Mouse (Mus musculus) lung, postnatal 0 days (tissue): ENCODE data around the gene Pcp2. TPM values are rescaled to one million over a fixed set of nuclear protein-coding genes. Genes with fewer than 3 reads are reported as not detected.

Experiments
- ATAC-seq: fragments of 200-750 bp; cut with Nextera tagmentation; 2 replicates; pipeline ENCODE4 v1.8.0; 2017; ENCODE audit warnings: moderate library complexity
- DNase-seq: peaks from one replicate; pipeline ENCODE4 v3.0.0-alpha.2; 2016; ENCODE audit warnings: low spot score
- H3K27ac ChIP-seq: fragments of 300-500 bp; sonication (generic); 2 replicates; pipeline ENCODE4 v1.5.1; 2014; ENCODE audit warnings: antibody characterized with exemption, mild to moderate bottlenecking, low read length, mixed read lengths
- H3K27me3 ChIP-seq: fragments of 300-500 bp; sonication (generic); replicated peaks from 2 replicates; pipeline ENCODE4 v1.6.1; 2014; ENCODE audit warnings: low read length, mixed read lengths; ENCODE audit not compliant: insufficient read depth
- H3K36me3 ChIP-seq: fragments of 300-500 bp; sonication (generic); 2 replicates; pipeline ENCODE4 v1.6.1; 2014; ENCODE audit warnings: low read length, mixed read lengths; ENCODE audit not compliant: insufficient read depth
- H3K4me1 ChIP-seq: fragments of 300-500 bp; sonication (generic); 2 replicates; pipeline ENCODE4 v1.6.1; 2014; ENCODE audit warnings: antibody characterized with exemption, low read depth, low read length, mixed read lengths; ENCODE audit not compliant: insufficient read depth
- H3K4me2 ChIP-seq: fragments of 300-500 bp; sonication (generic); replicated peaks from 2 replicates; pipeline ENCODE4 v1.6.1; 2014; ENCODE audit warnings: low read depth, mild to moderate bottlenecking, low read length, moderate library complexity, mixed read lengths
- H3K4me3 ChIP-seq: fragments of 300-500 bp; sonication (generic); 2 replicates; pipeline ENCODE4 v1.5.1; 2014; ENCODE audit warnings: low read depth, low read length
- H3K9ac ChIP-seq: fragments of 300-500 bp; sonication (generic); replicated peaks from 2 replicates; pipeline ENCODE4 v1.6.1; 2014; ENCODE audit warnings: low read depth, mild to moderate bottlenecking
- H3K9me3 ChIP-seq: fragments of 300-500 bp; sonication (generic); 2 replicates; pipeline ENCODE4 v1.6.1; 2016; ENCODE audit warnings: low read length, mixed read lengths
- CTCF ChIP-seq: IDR thresholded peaks from 2 replicates; pipeline ENCODE4 v1.5.1; 2016; ENCODE audit warnings: antibody characterized with exemption, mild to moderate bottlenecking
- EP300 ChIP-seq: IDR thresholded peaks from 2 replicates; pipeline ENCODE4 v1.6.1; 2016; ENCODE audit warnings: antibody characterized with exemption, mild to moderate bottlenecking, control low read depth
- WGBS: fragments of 180-500 bp; shearing (Covaris S2); extraction: QIAGEN DNeasy Blood & Tissue Kit; methylation state at CpG from one replicate; pipeline ENCODE4 v1.1.7; 2014; 5-methylcytosine and 5-hydroxymethylcytosine counted together
- polyA plus RNA-seq: library from polyadenylated mRNA; unstranded; fragments of >200 nt; fragmentation: Nextera tagmentation; extraction: Ambion mirVana; gene quantifications from 2 replicates; pipeline ENCODE4 v1.2.1, GENCODE M21; 2015

The Pcp2 gene
- polyA plus RNA-seq, 1 experiment from 2014 or later: not detected

DNA sequence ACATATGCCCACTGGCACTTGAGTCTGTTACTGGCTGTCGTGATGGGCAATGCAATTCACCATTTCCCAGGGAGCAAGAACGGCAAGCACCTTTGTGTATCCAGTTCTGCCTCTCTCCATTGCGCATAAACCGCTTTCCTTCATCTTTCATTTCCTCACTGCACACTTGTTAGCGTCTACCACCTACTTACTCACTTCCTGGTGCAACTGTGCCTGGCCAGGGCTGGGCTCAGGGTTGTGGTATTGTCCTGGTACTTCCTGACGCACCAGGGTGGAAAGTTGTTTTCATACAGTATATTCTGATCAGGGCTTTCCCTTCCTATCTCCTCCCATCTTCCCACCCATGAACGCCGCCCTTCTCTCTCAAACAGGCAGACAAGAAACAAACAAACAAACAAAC, 35.5 kb upstream of the Pcp2 start:
- no peaks in the 10 kb centered on the region for H3K36me3 ChIP-seq
- no peak overlapping the region for H3K4me2 ChIP-seq
- no peaks in the 10 kb centered on the region for H3K4me1 ChIP-seq
- no peak for TF ChIP-seq CTCF
- TF ChIP-seq EP300: no peak
- ATAC-seq (no peak), DNase-seq (no peak)
- H3K27ac ChIP-seq: no peak overlapping the region
- H3K9ac ChIP-seq: no peak overlapping the region
- no peaks in the 10 kb centered on the region for H3K9me3 ChIP-seq
- no peak overlapping the region for H3K4me3 ChIP-seq
- 56% methylated on average over 8 of the region's 8 CpGs for WGBS
- no peaks in the 10 kb centered on the region for H3K27me3 ChIP-seq

DNA sequence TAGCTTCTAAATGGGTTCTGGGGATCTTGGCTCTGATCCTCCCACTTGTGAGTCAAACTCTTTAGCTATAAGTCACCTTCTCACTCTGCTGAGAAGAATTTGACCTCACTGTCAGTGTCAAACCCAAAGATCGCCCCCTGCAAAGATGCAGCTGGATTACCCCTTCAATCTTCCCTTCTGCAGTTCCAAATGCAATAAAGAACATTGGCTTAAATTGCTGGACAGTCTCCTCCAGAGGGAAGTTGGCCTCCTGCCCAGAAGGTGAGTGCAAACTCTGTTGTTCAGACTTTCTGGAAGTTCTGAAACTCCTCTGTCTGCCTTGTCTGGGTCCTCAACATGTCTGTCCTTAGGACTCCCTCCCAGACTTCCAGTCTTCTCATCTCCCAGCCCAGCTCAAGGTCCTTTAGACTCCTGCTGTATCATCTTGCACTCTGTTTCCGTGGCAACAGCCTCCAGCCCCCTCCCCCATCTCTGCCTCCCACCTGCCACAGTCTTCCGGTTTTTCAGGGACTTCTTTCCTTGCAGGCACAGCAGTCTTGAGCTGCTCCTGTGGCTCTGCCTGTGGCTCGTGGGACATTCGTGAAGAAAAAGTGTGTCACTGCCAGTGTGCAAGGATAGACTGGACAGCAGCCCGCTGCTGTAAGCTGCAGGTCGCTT, 31.5 kb upstream of the Pcp2 start:
- WGBS: 20% methylated on average over 7 of the region's 7 CpGs
- Histone ChIP-seq H3K9ac (no peak overlapping the region), H3K27ac (no peak overlapping the region), H3K4me3 (no peak overlapping the region), H3K36me3 (no peaks in the 10 kb centered on the region), H3K9me3 (no peaks in the 10 kb centered on the region), H3K4me2 (no peak overlapping the region), H3K27me3 (no peaks in the 10 kb centered on the region), H3K4me1 (no peaks in the 10 kb centered on the region)
- no peak for ATAC-seq
- no peak for TF ChIP-seq EP300
- no peak for TF ChIP-seq CTCF
- no peak for DNase-seq

DNA sequence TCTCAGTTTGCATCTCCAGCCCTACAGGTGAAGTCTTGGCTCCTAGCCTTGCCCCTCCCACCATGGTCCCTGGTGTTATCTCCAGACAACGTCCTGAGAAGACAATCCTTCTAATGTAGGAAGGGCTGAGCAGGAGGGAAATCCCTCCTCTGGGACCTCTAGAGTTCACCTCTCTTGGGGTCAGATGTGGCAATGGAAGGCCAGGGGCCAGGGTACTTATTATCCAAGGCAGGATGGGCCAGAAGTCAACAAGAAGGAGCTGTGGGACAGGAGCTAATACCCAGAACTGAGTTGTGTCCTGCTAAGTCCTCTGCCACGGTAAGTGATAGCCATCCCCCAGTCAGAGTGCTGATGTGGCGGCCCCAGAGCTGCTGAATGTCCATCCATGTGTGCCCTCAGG, 30.2 kb upstream of the Pcp2 start, which contains the start of gene Retn:
Retn (plus strand) TSS at position 245 of the 400 bp plus-strand sequence.
- Histone ChIP-seq H3K9me3 (no peaks in the 10 kb centered on the region), H3K4me2 (no peak within 1 kb of the TSS), H3K4me3 (no peak within 1 kb of the TSS), H3K36me3 (no peaks in the 10 kb centered on the region), H3K27me3 (no peaks in the 10 kb centered on the region), H3K27ac (no peak within 1 kb of the TSS), H3K4me1 (no peaks in the 10 kb centered on the region), H3K9ac (no peak within 1 kb of the TSS)
- DNase-seq (no peak), ATAC-seq (no peak)
- 61% methylated on average over 3 of the region's 3 CpGs for WGBS
- no peak for TF ChIP-seq CTCF
- TF ChIP-seq EP300: no peak

DNA sequence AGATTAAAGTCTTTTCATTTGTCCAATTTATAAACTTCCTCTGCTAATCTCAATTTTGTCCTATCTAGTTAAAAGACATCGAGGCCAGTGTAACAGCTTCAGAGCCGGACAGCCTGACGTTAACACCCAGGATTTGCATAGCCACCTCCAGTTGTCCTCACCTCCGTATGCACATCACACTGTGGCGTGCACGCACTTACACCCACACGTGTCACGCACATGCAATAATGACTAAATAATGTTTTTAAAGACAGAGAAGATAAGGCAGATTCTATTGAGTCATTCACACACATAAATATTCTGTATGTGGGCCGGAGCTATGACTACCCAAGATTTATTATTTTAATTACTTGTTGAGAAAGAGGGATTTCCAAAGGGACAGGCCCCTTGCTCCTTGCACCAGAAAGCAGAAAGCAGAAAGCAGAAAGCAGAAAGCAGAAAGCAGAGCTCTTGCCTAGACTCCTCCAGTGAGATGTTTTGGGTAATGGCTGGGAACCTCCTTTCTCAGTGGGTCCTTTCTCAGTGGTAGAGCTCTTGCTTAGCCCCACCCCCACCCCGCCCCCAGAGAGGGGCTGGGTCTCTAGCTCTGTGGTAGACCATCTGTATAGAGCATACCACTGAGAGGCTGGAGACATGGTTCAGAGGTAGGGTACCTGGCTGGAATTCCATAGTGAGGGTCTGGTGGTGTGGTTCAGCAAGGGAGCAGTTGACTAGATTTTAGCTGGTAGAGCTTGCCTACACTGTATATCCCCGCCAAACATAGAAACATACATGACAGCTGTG, 29.6 kb upstream of the Pcp2 start:
- no peak for TF ChIP-seq EP300
- no peak for TF ChIP-seq CTCF
- WGBS: 68% methylated on average over 11 of the region's 11 CpGs
- DNase-seq (no peak), ATAC-seq (no peak)
- Histone ChIP-seq H3K36me3 (no peaks in the 10 kb centered on the region), H3K9me3 (no peaks in the 10 kb centered on the region), H3K9ac (no peak overlapping the region), H3K27me3 (no peaks in the 10 kb centered on the region), H3K4me3 (no peak overlapping the region), H3K4me1 (no peaks in the 10 kb centered on the region), H3K4me2 (no peak overlapping the region), H3K27ac (no peak overlapping the region)

DNA sequence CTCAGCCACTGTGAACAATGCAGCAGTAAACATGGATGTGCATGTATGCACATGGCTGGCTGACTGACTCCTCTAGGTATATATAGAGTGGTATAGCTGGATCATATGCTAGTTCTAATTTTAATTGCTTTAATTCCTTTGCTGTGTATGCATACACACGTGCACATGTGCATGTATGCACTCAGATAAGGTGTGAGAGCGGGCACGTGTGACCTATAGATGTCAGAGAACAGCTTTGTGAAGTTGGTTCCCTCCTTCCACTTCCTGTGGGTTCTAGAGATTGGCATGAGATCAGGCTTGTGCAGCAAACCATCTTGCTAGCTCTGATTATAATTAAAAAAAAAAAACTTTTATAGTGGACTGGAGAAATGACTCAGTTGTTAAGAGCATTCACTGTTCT, 27.5 kb upstream of the Pcp2 start:
- H3K9ac ChIP-seq: no peak overlapping the region
- no peak for ATAC-seq
- TF ChIP-seq EP300: no peak
- no peak for TF ChIP-seq CTCF

DNA sequence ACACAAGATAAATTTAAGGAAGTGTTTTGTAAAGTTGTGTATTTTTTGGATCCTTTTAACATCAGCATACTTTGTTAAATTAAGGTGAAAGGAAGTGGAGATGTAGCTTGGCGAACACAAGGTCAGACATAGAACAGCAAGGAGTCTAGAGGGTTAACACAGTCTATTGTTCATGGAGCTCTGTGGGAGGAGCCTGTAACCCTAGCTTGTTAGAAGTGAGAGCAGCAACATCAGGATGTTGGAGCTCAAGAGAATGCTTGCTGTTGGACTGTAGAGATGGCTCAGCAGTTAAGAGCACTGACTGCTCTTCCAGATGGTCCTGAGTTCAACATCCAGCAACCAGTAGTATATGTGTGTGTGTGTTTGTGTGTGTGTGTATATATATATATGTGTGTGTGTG, 23.6 kb upstream of the Pcp2 start:
- no peak for DNase-seq

More for the DNA sequence above, 27.5 kb upstream of the Pcp2 start:
- DNase-seq: no peak
- Histone ChIP-seq H3K9me3 (no peaks in the 10 kb centered on the region), H3K4me3 (no peak overlapping the region), H3K4me1 (no peaks in the 10 kb centered on the region), H3K36me3 (no peaks in the 10 kb centered on the region), H3K27me3 (no peaks in the 10 kb centered on the region), H3K27ac (no peak overlapping the region), H3K4me2 (no peak overlapping the region)
- 60% methylated on average over 3 of the region's 3 CpGs for WGBS

More for the DNA sequence above, 23.6 kb upstream of the Pcp2 start:
- Histone ChIP-seq H3K27me3 (no peaks in the 10 kb centered on the region), H3K9me3 (no peaks in the 10 kb centered on the region), H3K4me3 (no peak overlapping the region), H3K27ac (no peak overlapping the region), H3K4me2 (no peak overlapping the region), H3K9ac (no peak overlapping the region), H3K4me1 (no peaks in the 10 kb centered on the region), H3K36me3 (no peaks in the 10 kb centered on the region)
- no peak for ATAC-seq
- 35% methylated on average over 1 of the region's 1 CpGs for WGBS
- TF ChIP-seq CTCF (no peak), EP300 (no peak)
